Mouse (Mus musculus) liver, adult (tissue): Measurements from ENCODE around the gene Zfp280c.

ENCODE experiments used
- GATA4 ChIP-seq: IDR thresholded peaks from 2 replicates; pipeline ENCODE4 v1.6.1; 2014; ENCODE audit warnings: mild to moderate bottlenecking, low read length; ENCODE audit not compliant: insufficient replicate concordance

Zfp280c gene

GRCm38 (mm10) chrX:48594099-48594760 lies at the start of gene Zfp280c:
Zfp280c (minus strand) TSS chrX:48594504.
- no peak for TF ChIP-seq GATA4

DNA sequence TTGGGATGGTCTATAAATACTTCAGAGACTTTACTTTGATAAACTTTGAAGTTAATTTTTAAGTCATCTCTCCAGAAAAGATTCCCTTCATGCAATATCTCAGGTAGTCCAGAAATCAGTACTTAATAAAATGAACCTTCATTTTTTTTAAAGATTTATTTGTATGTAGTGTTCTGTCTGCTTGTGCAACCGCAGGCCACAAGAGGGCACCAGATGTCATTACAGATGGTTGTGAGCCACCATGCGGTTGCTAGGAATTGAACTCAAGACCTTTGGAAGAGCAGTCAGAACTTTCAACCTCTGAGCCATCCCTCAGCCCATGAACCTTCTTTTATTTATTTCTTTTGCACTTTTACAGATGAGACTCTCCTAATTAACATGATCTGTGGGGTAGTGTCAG lies 42.7 kb upstream of the Zfp280c start:
- no peak for TF ChIP-seq GATA4

DNA sequence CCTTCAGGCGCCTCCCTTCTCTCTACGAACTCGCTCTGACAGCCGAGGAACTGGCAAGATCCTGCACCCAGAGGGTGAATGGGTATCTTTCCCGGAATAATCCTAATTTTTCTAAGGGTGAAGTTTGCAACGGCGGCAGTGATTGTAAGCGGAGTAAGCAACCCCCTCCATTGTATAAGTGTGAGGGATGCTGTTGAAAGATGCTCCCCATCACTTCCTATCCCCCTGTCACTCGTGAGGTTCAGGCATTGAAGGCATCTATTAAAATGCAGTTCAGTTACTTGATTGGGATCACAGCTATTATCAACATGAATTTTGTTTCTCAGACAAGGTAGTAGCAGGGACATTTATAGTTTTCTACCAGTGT lies 29.7 kb upstream of the Zfp280c start:
- TF ChIP-seq GATA4 = no peak

- no peak for TF ChIP-seq GATA4
Observed at GRCm38 (mm10) chrX:48623379-48624053, 29.2 kb upstream of the Zfp280c start, which contains the start of gene Slc25a14. Slc25a14 (plus strand) TSS chrX:48623413.

DNA sequence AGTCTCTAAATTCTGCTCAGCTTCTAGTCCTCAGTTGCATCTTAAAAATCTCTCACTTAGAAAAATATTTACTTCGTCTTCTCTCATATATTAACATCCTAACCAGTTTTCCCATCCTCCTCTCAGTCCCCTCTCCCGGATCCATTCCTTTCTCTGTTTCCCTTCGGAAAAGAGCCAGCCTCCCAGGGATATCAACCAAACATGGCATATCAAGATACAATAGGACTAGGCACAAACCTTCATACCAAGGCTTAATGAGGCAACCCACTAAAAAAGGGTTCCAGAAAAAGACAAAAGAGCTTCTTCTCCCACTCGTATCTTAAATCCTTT lies 28.7 kb upstream of the Zfp280c start:
- no peak for TF ChIP-seq GATA4

- TF ChIP-seq GATA4 = no peak
Observed at GRCm38 (mm10) chrX:48604872-48605271, 10.6 kb upstream of the Zfp280c start.

DNA sequence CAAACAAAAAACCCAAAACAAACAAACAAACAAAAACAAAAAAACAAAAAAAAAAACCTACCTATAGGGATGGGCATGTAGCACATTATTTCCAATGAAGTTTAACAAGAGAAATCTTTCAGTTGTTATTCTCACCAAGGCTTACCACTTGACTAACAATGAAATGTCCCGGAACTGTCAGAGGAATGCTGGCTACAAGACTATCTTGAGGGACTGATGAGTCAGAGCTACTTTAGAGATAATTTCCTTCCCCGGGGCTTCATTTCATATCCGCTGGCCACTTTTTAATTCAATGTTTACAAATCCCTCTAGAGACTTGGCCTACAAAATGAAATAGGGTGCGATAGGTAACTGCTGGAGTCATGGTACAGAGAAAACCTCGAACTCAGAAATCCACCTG lies 2.6 kb upstream of the Zfp280c start:
- TF ChIP-seq GATA4 = no peak

DNA sequence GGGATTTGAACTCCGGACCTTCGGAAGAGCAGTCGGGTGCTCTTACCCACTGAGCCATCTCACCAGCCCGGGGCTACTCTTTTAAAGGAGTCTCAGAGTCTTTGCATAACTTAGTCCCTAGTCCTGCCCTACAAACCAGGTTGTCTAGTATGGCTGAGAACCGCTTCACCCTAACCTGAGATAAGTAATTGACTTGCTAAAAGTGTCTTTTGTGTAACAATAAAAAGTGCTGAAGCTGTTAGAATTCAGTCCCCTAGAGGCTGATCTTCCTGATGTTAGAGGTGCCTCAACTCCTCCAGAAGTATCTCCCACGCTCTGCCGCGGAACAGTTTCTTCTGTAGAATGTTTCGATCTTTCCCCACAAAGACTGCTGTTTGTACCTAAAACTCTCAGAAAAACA lies 1.7 kb upstream of the Zfp280c start:
- no peak for TF ChIP-seq GATA4

DNA sequence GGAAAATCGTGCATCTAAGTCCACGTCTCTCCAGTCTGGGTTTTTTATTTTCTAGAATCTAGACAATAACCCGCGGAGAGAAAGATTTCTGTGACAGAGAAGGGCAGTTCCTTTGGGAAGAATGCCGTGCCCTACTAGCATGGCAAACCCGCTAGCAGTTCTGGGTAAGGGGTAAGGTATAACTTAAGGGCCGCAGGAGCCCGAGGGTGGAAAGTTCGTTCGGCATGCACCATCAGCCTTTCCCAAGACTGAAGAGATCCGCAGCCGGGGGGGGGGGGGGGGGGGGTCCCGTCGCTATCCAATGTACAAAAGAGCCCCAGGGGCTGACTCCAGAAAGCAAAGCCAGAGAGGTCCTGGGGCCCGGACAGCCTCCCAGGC lies 594 bp downstream of the Zfp280c start:
- no peak for TF ChIP-seq GATA4

GRCm38 (mm10) chrX:48583332-48583731 lies 11.0 kb downstream of the Zfp280c start:
- TF ChIP-seq GATA4 = no peak

GRCm38 (mm10) chrX:48532175-48532574 lies 62.1 kb downstream of the Zfp280c start:
- TF ChIP-seq GATA4 = no peak

DNA sequence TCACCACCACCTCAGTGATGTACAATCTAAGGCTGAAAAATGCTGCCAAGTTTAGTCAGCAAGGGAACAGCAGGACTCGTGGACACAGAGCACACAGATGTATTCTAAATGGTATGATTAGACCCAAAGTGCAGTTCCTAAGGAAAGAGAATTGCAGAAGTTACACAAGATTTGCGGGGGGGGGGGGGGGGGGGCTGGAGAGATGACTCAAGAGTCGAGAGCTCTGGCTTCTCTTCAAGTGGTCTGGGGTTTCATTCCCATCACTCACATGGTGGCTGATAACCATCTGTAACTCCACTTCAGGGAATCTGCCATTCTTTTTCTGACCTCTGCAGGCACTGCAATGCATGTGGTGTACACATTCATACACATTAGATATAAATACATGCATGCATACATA lies 67.9 kb downstream of the Zfp280c start:
- no peak for TF ChIP-seq GATA4

- TF ChIP-seq GATA4 = no peak
Observed at GRCm38 (mm10) chrX:48525866-48526265, 68.4 kb downstream of the Zfp280c start.

- TF ChIP-seq GATA4 = no peak
Observed at GRCm38 (mm10) chrX:48525332-48525731, 69.0 kb downstream of the Zfp280c start.

GRCm38 (mm10) chrX:48523512-48523911 lies 70.8 kb downstream of the Zfp280c start:
- TF ChIP-seq GATA4 = no peak

GRCm38 (mm10) chrX:48521651-48522050 lies 72.7 kb downstream of the Zfp280c start:
- TF ChIP-seq GATA4 = no peak

DNA sequence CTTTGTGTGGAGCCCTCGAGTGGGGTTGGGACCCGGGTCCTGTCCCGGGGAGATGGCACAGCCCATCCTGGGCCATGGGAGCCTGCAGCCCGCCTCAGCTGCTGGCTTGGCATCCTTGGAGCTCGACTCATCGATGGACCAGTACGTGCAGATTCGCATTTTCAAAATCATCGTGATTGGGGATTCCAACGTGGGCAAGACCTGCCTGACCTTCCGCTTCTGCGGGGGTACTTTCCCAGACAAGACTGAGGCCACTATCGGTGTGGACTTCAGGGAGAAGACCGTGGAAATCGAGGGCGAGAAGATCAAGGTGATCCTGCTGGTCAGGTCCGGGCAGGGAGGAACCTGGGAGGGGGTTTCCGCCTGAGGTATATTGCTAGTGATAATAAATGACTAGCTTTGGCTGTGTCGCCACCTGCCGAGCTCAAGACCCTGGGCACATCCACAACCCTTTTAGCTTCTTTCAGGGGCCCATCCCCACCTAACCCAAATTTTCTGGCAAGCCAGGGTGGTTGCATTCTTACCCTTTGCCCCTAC lies 74.7 kb downstream of the Zfp280c start:
- TF ChIP-seq GATA4 = no peak
